Mouse (Mus musculus): Measurements from ENCODE around the gene Stk39.

Gene Stk39

GRCm38 (mm10) chr2:68463801-68464200, 8.3 kb downstream of the Stk39 start:
- no peak for DNase-seq (ENCODE audit: extremely low spot score, low read depth, low spot score)

GRCm38 (mm10) chr2:68458115-68458514, 14.0 kb downstream of the Stk39 start:
- DNase-seq (ENCODE audit: extremely low spot score, low read depth, low spot score): no peak

DNA sequence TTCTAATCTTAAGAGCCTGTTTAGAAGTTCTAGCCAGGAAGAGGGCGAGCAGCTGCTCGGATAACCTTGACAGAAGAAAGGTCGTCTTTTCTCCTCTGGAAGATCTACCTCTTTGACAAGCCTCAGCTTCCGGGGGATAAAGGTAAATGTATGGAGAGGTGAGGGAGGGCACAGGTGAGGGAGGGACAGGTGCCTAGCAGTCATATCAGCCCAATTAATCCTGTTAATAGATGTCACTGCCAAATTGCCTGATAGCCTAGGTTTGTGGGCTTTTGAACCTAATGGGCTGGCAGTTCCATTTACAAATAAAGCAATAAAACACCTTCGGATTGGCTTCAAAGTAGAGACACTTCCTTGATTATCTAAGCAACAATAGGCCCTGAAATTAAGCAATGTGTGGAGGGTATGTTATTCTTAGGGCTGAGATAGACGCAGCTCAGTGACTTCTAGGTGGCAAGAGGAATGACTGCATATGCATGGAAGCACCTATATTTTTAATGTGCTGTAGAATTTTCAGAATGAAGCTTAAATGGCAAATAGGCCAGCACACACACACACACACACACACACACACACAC, 14.5 kb downstream of the Stk39 start:
- DNase-seq (ENCODE audit: extremely low spot score, low read depth, low spot score): no peak

GRCm38 (mm10) chr2:68456899-68457298, 15.2 kb downstream of the Stk39 start:
- no peak for DNase-seq (ENCODE audit: extremely low spot score, low read depth, low spot score)

DNA sequence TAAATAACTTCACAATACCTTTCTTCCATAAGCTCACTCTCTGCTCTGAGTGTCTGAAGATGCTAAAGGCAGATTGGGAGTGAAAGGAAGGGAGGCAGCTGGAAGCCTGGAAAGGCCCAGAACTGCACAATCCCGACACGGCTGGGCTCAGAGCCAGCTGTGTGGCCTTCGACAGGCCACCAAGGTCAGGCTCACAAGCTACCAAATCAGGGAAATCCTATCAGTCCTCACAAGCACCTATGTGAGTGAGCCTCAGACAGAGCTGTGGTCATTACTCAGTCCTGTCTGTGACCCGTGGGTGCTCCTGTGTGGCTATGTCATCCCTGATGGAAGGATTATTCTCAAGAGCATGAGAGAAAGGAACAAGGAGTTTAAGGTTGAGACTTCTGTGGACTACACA, 19.7 kb downstream of the Stk39 start:
- no peak for DNase-seq (ENCODE audit: extremely low spot score, low read depth, low spot score)

GRCm38 (mm10) chr2:68448035-68448434, 24.0 kb downstream of the Stk39 start:
- no peak for DNase-seq (ENCODE audit: extremely low spot score, low read depth, low spot score)

- DNase-seq (ENCODE audit: extremely low spot score, low read depth, low spot score): no peak
Measured at GRCm38 (mm10) chr2:68443141-68443540, 28.9 kb downstream of the Stk39 start.

DNA sequence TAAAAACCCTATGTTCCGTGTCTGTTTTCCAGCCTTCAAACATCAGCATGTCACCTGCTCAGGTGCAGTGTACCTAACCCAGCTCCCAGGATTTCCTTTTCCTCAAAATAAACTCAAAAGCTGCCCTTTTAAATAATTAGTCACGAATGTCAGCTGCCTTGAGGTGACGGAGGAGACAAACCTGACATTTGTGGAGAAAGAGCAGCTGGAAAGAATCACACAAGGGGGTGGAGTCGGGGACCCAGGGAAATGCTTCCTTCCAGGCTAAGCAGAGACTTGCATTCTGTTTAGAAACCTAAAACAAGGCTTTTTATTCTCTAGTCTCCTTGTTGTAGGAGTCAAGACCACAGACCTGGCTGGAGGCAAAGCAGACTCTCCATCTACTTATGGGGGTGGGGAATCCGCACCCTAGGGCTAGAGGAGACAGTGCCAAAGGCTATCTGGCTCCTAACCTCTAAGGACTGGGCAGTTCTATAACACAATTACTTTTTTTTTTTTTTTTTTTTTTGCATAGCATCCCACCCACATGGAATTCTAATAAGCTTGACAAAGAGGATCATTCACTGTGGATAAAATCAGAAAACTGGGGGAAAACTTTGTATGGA, 29.9 kb downstream of the Stk39 start:
- DNase-seq (ENCODE audit: extremely low spot score, low read depth, low spot score): peak; percentile 53

DNA sequence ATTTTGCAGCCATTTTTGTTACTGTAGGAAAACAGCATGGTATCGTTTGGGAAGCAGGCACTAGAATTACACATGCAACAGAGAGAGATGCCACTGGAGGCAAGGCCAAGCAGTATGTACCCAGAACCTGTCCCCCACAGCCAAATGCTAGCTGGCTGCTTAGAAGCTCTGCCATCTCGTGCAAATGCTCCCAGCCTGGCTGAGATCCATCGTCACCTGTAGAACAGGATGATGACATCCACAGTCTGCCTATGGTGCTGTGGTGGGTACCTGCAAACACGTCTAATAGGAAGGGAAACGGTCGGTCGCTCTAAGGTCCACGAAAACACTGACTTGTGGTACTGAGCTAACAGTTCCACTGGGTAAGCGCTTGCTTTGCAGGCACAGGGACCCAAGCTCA, 32.5 kb downstream of the Stk39 start:
- no peak for DNase-seq (ENCODE audit: extremely low spot score, low read depth, low spot score)

- DNase-seq (ENCODE audit: extremely low spot score, low read depth, low spot score): no peak
Measured at GRCm38 (mm10) chr2:68437920-68438319, 34.1 kb downstream of the Stk39 start.

DNA sequence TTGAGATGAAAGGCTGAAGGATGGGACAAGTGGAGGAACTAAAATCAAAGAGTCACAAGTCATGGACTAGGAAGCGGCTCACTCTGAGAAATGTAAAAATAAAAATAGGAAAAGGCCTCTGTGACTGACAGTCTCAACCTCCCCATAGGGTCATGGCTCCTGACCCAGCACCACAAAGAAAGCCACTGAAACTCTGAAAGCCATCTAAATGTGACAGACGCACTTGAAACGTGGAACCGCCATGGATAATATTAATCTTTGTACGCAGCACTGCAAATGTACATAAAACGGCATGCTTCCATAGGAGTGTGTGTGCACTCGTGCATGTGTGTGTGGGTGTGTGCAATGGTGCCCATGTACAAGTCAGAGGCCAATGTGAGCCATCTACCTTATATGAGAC, 34.9 kb downstream of the Stk39 start:
- DNase-seq (ENCODE audit: extremely low spot score, low read depth, low spot score): no peak

DNA sequence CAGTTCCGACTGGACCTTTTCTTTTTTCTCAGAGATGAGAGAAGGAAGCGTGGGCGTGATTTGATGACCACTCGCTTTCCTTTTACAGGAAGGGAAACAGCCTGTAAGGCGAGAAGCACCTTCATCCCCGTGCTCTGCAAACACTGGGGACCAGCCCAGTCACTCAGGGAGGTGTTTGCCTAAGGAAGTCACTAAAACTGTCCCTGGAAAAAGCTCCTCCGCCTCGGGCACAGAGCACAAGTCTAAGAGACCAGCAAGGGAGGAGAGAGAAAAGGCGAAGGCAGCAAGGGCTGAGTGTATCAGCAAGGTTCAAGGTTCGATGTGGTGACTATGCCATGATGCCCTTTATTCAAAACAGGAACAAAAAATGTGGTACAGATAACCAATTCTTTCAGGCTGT, 35.8 kb downstream of the Stk39 start:
- DNase-seq (ENCODE audit: extremely low spot score, low read depth, low spot score): no peak

DNA sequence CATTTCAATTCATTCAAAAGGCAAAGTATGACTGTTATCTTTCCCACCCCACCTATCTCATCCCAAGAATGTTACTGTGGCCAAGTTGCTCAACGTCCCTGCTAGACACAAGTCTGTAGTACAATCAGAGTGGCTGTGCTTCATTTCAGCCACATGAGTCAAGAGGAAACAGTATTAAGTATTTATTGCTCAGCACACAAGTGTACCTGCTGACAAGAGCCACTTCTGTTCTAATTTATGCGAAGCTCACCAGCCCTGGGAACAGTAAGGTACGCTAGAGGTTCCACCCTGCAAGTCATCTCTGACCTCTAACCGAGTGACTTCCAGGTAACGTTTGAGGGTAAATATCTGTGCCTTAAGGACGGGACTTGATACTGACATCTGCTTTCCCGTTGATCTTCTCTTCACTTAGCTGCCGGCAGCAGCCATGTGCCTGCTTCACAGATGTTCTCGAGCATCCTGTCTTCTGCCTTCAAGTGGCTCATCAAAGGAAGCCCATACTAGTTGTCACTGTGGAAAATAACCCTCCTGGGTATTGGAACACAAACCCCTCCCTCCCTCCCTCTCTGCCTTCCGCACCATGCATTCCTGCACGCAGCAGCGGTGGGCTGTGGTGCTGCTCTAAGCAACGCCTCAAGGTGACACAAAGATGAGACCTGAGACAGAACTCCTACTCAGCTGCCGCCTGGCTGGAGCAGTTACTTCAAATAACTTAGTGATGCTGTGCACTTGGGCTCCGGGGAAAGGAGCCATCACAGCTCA, 36.4 kb downstream of the Stk39 start:
- no peak for DNase-seq (ENCODE audit: extremely low spot score, low read depth, low spot score)

DNA sequence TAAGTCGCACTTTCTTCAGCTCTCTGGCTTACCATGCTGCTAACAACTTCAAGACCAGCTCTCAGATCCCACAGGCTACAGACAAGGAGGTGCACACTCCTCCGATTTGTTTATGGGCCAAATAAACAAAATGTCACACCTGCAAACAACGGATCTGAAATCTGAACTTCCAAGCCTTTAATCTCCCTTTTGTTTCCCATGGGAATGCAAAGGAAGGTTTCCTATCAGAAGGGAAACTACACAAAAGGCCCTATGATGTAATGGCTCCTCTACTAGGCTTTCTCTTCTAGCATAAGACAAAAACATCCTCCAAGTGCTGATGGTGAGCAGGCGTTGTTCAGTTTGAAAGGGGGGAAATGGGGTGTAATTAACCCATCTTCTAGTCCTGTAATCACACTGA, 37.1 kb downstream of the Stk39 start:
- no peak for DNase-seq (ENCODE audit: extremely low spot score, low read depth, low spot score)

DNA sequence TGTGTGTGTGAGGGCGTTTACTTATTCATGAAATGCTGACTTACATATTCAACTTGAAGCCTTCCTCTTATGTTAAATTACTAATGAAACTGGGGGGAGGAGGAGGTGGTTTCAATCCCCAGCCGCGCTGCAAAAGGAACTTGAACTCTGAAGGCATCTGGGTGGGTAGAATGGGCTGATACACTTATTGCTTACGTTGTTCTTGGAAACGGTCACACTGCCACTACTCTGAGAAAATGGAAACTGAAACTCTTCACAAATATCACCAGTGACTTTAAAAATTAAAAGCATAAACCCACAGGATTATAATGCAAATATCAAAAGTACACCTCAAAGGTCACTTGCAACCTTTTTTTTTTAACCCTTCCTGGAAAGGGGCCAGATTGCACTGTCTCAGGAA, 37.5 kb downstream of the Stk39 start:
- DNase-seq (ENCODE audit: extremely low spot score, low read depth, low spot score): no peak

- no peak for DNase-seq (ENCODE audit: extremely low spot score, low read depth, low spot score)
Measured at GRCm38 (mm10) chr2:68433736-68434312, 38.2 kb downstream of the Stk39 start.

DNA sequence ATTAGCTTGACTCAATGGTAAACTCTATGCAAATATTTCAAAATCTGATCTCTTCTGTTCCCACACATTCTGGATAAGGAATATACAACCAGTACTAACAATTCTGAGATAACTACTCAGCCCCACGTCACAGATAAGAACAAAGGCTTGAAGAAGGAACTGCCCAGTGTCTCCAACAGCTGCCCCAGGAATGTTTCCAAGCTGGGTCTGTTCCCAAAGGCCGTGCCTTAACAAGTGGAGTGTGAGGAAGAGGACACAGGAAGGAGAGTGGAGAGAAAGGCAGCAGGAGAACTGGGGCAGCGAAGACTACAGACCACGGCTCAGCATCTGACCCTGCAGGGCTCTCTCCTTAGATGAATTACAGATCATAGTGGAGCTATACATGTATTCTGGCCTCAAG, 39.2 kb downstream of the Stk39 start:
- no peak for DNase-seq (ENCODE audit: extremely low spot score, low read depth, low spot score)

GRCm38 (mm10) chr2:68431024-68431962, 40.8 kb downstream of the Stk39 start:
- no peak for DNase-seq (ENCODE audit: extremely low spot score, low read depth, low spot score)

- DNase-seq (ENCODE audit: extremely low spot score, low read depth, low spot score): no peak
Measured at GRCm38 (mm10) chr2:68430493-68430892, 41.6 kb downstream of the Stk39 start.

DNA sequence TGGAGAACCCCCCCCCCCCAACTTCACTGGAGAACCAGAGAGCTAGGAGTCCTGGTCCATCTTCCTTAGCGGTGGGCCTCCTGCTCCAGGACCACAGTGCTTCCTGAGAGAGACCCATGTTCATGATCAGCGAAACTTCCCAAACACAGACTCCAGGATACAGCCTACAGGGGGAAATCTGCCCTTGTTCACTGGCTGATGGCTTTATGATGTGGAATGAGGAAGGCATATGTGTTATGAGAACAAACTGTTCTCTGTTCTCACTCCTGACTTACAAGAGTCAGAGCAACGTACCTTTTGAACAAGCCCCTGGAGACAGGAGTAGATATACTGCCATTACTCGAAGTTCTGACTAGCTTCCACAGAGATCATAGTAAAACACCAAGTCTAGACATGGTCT, 42.6 kb downstream of the Stk39 start:
- DNase-seq (ENCODE audit: extremely low spot score, low read depth, low spot score): no peak

- DNase-seq (ENCODE audit: extremely low spot score, low read depth, low spot score): no peak
Measured at GRCm38 (mm10) chr2:68426977-68427577, 45.0 kb downstream of the Stk39 start.

Data from hindlimb bud, embryonic 11.5 days (tissue).